7 mouse cellular contexts compared by ENCODE assay signal in the genomic region with DNA sequence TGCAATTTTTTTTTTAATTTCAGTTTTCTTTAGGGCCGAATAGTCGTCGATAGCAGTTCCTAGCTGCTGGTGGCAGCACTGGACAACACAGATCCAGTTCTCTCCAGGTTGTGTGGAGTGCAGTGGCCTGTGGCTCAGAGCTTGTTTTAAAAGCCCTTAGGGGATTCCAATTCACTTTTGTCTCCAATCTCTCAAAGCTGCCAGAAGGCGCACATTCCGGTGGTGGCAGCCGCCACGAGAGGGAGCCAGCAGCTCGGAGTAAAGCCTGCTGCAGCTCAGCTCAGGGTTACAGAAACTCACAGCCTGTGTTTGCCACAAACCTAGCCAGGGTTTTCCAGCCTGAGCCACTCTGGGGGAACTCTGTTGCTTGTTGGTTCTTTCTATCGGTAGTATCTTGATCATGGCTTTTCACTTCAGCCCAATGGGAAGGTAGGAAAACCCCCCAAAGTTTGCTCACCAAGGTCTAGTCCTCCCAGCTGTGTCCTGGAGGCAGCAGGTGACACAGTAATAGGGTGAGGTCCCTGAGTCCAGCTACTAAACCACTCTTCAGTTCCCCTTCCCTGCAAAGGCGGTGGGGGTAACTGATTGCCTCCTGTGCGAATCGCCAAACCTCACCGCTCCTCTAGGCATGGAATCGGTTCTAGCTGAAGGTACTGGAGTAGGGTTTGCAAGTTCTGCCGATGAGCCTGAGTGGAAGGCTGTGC. TPM values are rescaled to one million over a fixed set of nuclear protein-coding genes. Genes with fewer than 3 reads are reported as not detected.
DNase-seq lines count a peak whose midpoint lies in the region; ATAC-seq lines count a peak whose summit lies in the region.

No protein-coding gene starts in this region.

- H3K27ac ChIP-seq in embryonic facial prominence, embryonic 12.5 days: no peak overlapping the region
- no peak overlapping the region for H3K27ac ChIP-seq in hindbrain, embryonic 16.5 days (ENCODE audit: low read depth, low read length)
- H3K27ac ChIP-seq in stomach, embryonic 16.5 days (ENCODE audit: low read length): no peak overlapping the region

- H3K36me3 ChIP-seq in embryonic facial prominence, embryonic 12.5 days: no peaks in the 10 kb centered on the region
- H3K36me3 ChIP-seq in hindbrain, embryonic 16.5 days (ENCODE audit: control insufficient read depth, insufficient read depth, low read length): no peaks in the 10 kb centered on the region
- no peaks in the 10 kb centered on the region for H3K36me3 ChIP-seq in stomach, embryonic 16.5 days (ENCODE audit: control insufficient read depth, insufficient read depth, low read length)

- 37% methylated on average over 15 of the region's 15 CpGs for WGBS in embryonic facial prominence, embryonic 12.5 days
- 38% methylated on average over 15 of the region's 15 CpGs for WGBS in hindbrain, embryonic 16.5 days
- WGBS in stomach, embryonic 16.5 days: 36% methylated on average over 15 of the region's 15 CpGs

- peak; percentile 74; the same call in 1 of the 2 replicates for ATAC-seq in embryonic facial prominence, embryonic 12.5 days (ENCODE audit: insufficient number of reproducible peaks, insufficient read depth, low FRiP score, low TSS enrichment)
- peak; percentile 86 for ATAC-seq in hindbrain, embryonic 16.5 days
- 0 out of 2 replicates have a peak, but pooled peaks have one; percentile 42 for ATAC-seq in megakaryocyte progenitor cell, adult 5-6 weeks (replicated peaks; ENCODE audit: poor library complexity)
- peak; percentile 75 for ATAC-seq in stomach, embryonic 16.5 days (ENCODE audit: insufficient read depth, low FRiP score)

- no peak overlapping the region for H3K9ac ChIP-seq in embryonic facial prominence, embryonic 12.5 days
- no peak overlapping the region for H3K9ac ChIP-seq in hindbrain, embryonic 16.5 days (ENCODE audit: low read depth, low read length)
- H3K9ac ChIP-seq in stomach, embryonic 16.5 days (ENCODE audit: low read length): no peak overlapping the region

- no peak overlapping the region for H3K4me2 ChIP-seq in embryonic facial prominence, embryonic 12.5 days (replicated peaks)
- no peak overlapping the region for H3K4me2 ChIP-seq in hindbrain, embryonic 16.5 days (ENCODE audit: low read length)
- H3K4me2 ChIP-seq in stomach, embryonic 16.5 days (ENCODE audit: low read depth, low read length): no peak overlapping the region

- peak; percentile 90 for DNase-seq in ES-CJ7 (ENCODE audit: low read depth, low spot score)
- DNase-seq in adrenal gland, postnatal 14 days: peak; percentile 71
- DNase-seq in layer of hippocampus, postnatal 36 days: peak; percentile 69 to 73

- 0 out of 2 replicates have a peak, but pooled peaks cover 2% of the 10 kb centered on the region for H3K9me3 ChIP-seq in embryonic facial prominence, embryonic 12.5 days
- peaks cover under 1% of the 10 kb centered on the region; the same call in 1 of the 2 replicates for H3K9me3 ChIP-seq in hindbrain, embryonic 16.5 days (ENCODE audit: control insufficient read depth, low read length)
- no peaks in the 10 kb centered on the region for H3K9me3 ChIP-seq in stomach, embryonic 16.5 days (replicated peaks; ENCODE audit: control insufficient read depth, low read length)

- H3K27me3 ChIP-seq in embryonic facial prominence, embryonic 12.5 days: no peaks in the 10 kb centered on the region
- H3K27me3 ChIP-seq in hindbrain, embryonic 16.5 days (replicated peaks; ENCODE audit: control insufficient read depth, insufficient read depth, low read length): no peaks in the 10 kb centered on the region; the same call in 1 of the 2 replicates
- no peaks in the 10 kb centered on the region for H3K27me3 ChIP-seq in stomach, embryonic 16.5 days (ENCODE audit: control insufficient read depth, insufficient read depth, low read length)

- no peak overlapping the region for H3K4me3 ChIP-seq in embryonic facial prominence, embryonic 12.5 days
- H3K4me3 ChIP-seq in hindbrain, embryonic 16.5 days (ENCODE audit: low read length): no peak overlapping the region
- no peak overlapping the region for H3K4me3 ChIP-seq in stomach, embryonic 16.5 days (replicated peaks; ENCODE audit: low read length)

- no peaks in the 10 kb centered on the region for H3K4me1 ChIP-seq in embryonic facial prominence, embryonic 12.5 days
- no peaks in the 10 kb centered on the region for H3K4me1 ChIP-seq in hindbrain, embryonic 16.5 days (ENCODE audit: control insufficient read depth, insufficient read depth, low read depth, low read length)
- no peaks in the 10 kb centered on the region for H3K4me1 ChIP-seq in stomach, embryonic 16.5 days (ENCODE audit: control insufficient read depth, insufficient read depth, low read length)

RNA-seq across cellular contexts. Expression of gene Cldn18, which starts 13.0 kb away (rescaled TPM):
- not detected in 2 replicates for total RNA-seq in adrenal gland, postnatal 14 days (2021)
- not detected in 2 replicates for polyA plus RNA-seq in embryonic facial prominence, embryonic 12.5 days (2016; fragmentation: Nextera tagmentation; extraction: Ambion mirVana)
- polyA plus RNA-seq in hindbrain, embryonic 16.5 days (2015; fragmentation: Nextera tagmentation; extraction: Ambion mirVana): not detected in 2 replicates
- total RNA-seq in layer of hippocampus, postnatal 36 days (2021): not detected
- total RNA-seq in megakaryocyte progenitor cell, adult 5-6 weeks (2015): not detected in 2 replicates
- not detected in 2 replicates for total RNA-seq in megakaryocyte progenitor cell, adult 5-6 weeks (2017)
- polyA plus RNA-seq in stomach, embryonic 16.5 days (2015; fragmentation: Nextera tagmentation; extraction: Ambion mirVana): 362 and 520 TPM in 2 replicates
